Comparison of ENCODE assay signal across 10 mouse cellular contexts in the genomic region with DNA sequence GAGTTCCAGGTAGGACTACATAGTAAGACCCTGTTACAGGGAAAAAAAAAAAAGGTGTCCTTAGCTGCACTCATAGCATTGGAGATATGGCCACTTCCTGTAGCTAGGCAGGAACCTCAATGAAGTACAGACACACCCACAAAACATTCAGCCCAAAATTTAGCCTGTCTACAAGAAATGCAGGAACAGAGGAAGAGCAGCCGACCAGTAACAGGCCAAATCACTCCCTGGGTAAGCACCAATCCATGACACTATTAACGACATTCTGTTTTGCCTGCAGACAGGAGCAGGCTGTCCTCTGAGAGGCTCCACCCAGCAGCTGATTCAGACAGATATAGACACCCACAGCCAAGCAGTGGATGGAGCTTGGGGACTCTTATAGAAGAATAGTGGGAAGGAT. TPM values are rescaled to one million over a fixed set of nuclear protein-coding genes. Genes with fewer than 3 reads are reported as not detected.
DNase-seq lines count a peak whose midpoint lies in the region; ATAC-seq and TF ChIP-seq lines count a peak whose summit lies in the region.
"Had no signal": no experiment of that assay in that cellular context is flagged by ENCODE, and none has a peak within 500 bp of the region (broad histone marks: within the 10 kb centered on the region; RNA-seq: fewer than 3 reads in every experiment).

No protein-coding gene starts in this region.

- no peaks in the 10 kb centered on the region for H3K27me3 ChIP-seq in MEL (ENCODE audit: control insufficient read depth in 1 of 2, insufficient read depth in 2 of 2, low read length in 2 of 2)
- no peaks in the 10 kb centered on the region for H3K27me3 ChIP-seq in liver, embryonic 14.5 days (ENCODE audit: control insufficient read depth, insufficient read depth, low read length)
- H3K27me3 ChIP-seq in forebrain, embryonic 14.5 days (replicated peaks; ENCODE audit: control insufficient read depth, insufficient read depth, low read length) = no peaks in the 10 kb centered on the region

- peaks cover 30 to 36% of the 10 kb centered on the region in 2 experiments for H3K4me1 ChIP-seq in MEL (ENCODE audit: control insufficient read depth in 1 of 2, insufficient read depth in 2 of 2, low read length in 2 of 2)
- H3K4me1 ChIP-seq in liver, embryonic 14.5 days (replicated peaks; ENCODE audit: control insufficient read depth in 2 of 2, insufficient read depth in 2 of 2, low read length in 1 of 2) = peaks cover 43 to 53% of the 10 kb centered on the region in 2 experiments
- H3K4me1 ChIP-seq in forebrain, embryonic 14.5 days (ENCODE audit: control insufficient read depth, insufficient read depth, low read length) = no peaks in the 10 kb centered on the region

- H3K36me3 ChIP-seq in MEL (ENCODE audit: control insufficient read depth in 1 of 2, insufficient read depth in 2 of 2, low read length in 2 of 2) = peaks cover 18 to 61% of the 10 kb centered on the region in 2 experiments
- peaks cover 37% of the 10 kb centered on the region for H3K36me3 ChIP-seq in liver, embryonic 14.5 days (replicated peaks; ENCODE audit: control insufficient read depth, insufficient read depth, low read depth)
- peaks cover 8% of the 10 kb centered on the region for H3K36me3 ChIP-seq in forebrain, embryonic 14.5 days (ENCODE audit: control insufficient read depth, insufficient read depth, low read length)

- H3K79me2 ChIP-seq in MEL (ENCODE audit: control insufficient read depth, insufficient read depth, low read length, poor library complexity) = peaks cover 62% of the 10 kb centered on the region

- no peak for TF ChIP-seq RAD21 in MEL (IDR thresholded peaks at IDR 0.05; ENCODE audit: low read depth, low read length)

- ATAC-seq in common myeloid progenitor, adult 5-6 weeks (replicated peaks; ENCODE audit: low read depth, poor library complexity, severe bottlenecking) = peak; percentile 69
- ATAC-seq in liver, embryonic 14.5 days (ENCODE audit: insufficient read depth) = peak; percentile 80
- no peak for ATAC-seq in forebrain, embryonic 14.5 days
- ATAC-seq: forebrain, embryonic 16.5 days had no signal

- no peak overlapping the region for H3K9ac ChIP-seq in MEL (ENCODE audit: control insufficient read depth, low read depth, low read length, poor library complexity, severe bottlenecking)
- H3K9ac ChIP-seq in liver, embryonic 14.5 days (replicated peaks) = peak overlapping the region; percentile 32; the same call in 1 of the 2 replicates
- H3K9ac ChIP-seq in forebrain, embryonic 14.5 days (ENCODE audit: low read length) = no peak overlapping the region

- peak; percentile 37 to 62 for TF ChIP-seq EP300 in MEL (IDR thresholded peaks at IDR 0.05; ENCODE audit: low read depth in 1 of 2, low read length in 2 of 2)
- TF ChIP-seq EP300 in liver, embryonic 14.5 days (IDR thresholded peaks at IDR 0.05; ENCODE audit: low read depth) = peak; percentile 45; the same call in 1 of the 2 replicates

- peak in 1 of 2 experiments; percentile 22; a peak in 1 of 4 replicates for TF ChIP-seq POLR2A in MEL (IDR thresholded peaks at IDR 0.05; ENCODE audit: control insufficient read depth in 1 of 2, insufficient read depth in 1 of 2, low read depth in 1 of 2, low read length in 2 of 2, poor library complexity in 1 of 2)

- 11% methylated on average over 2 of the region's 2 CpGs for WGBS in liver, embryonic 14.5 days (ENCODE audit: insufficient replicate concordance)
- WGBS in forebrain, embryonic 14.5 days = 54% methylated on average over 2 of the region's 2 CpGs

- H3K4me3 ChIP-seq in MEL (ENCODE audit: control insufficient read depth in 1 of 2, insufficient read depth in 1 of 2, low read depth in 2 of 2, low read length in 2 of 2) = no peak overlapping the region
- peak overlapping the region in 1 of 2 experiments; percentile 13; a peak in 2 of 4 replicates for H3K4me3 ChIP-seq in liver, embryonic 14.5 days (ENCODE audit: insufficient read depth in 1 of 2, low read depth in 2 of 2, low read length in 2 of 2)
- H3K4me3 ChIP-seq in forebrain, embryonic 14.5 days (ENCODE audit: low read depth, low read length) = no peak overlapping the region
- H3K4me3 ChIP-seq: midbrain, embryonic 10.5 days had no signal

- H3K27ac ChIP-seq in MEL (ENCODE audit: control insufficient read depth, low read depth, low read length) = peak overlapping the region; percentile 70
- H3K27ac ChIP-seq in liver, embryonic 14.5 days = peak overlapping the region; percentile 76
- no peak overlapping the region for H3K27ac ChIP-seq in forebrain, embryonic 14.5 days (ENCODE audit: low read depth, low read length)
- H3K27ac ChIP-seq: midbrain, embryonic 10.5 days had no signal

- H3K4me2 ChIP-seq in liver, embryonic 14.5 days (ENCODE audit: low read depth) = peak overlapping the region; percentile 63
- no peak overlapping the region for H3K4me2 ChIP-seq in forebrain, embryonic 14.5 days (ENCODE audit: low read length)

- no peaks in the 10 kb centered on the region for H3K9me3 ChIP-seq in MEL (replicated peaks; ENCODE audit: insufficient read depth, low read length)
- no peaks in the 10 kb centered on the region for H3K9me3 ChIP-seq in liver, embryonic 14.5 days (ENCODE audit: control insufficient read depth, low read length)
- no peaks in the 10 kb centered on the region for H3K9me3 ChIP-seq in forebrain, embryonic 14.5 days (replicated peaks; ENCODE audit: control insufficient read depth, low read length)
- H3K9me3 ChIP-seq: midbrain, embryonic 10.5 days had no signal

- peak; percentile 25 to 26 for DNase-seq in kidney, postnatal 4 days
- DNase-seq in kidney, adult 8-10 months = no peak
- DNase-seq in MEL (ENCODE audit: low read depth, low spot score) = peak; percentile 88
- peak; percentile 59 to 64 (median 62) for DNase-seq in liver, embryonic 14.5 days (ENCODE audit: low read depth in 3 of 3, low spot score in 3 of 3)
- DNase-seq in forebrain, embryonic 14.5 days (ENCODE audit: low spot score) = no peak
- DNase-seq in gastrocnemius, adult 8-10 months (ENCODE audit: low spot score in 2 of 2) = no peak
- DNase-seq: kidney, postnatal 36 days had no signal

- no peak for TF ChIP-seq CTCF in MEL (IDR thresholded peaks at IDR 0.05 in 2 of 3, conservative IDR thresholded peaks at IDR 0.05 in 1 of 3; ENCODE audit: control insufficient read depth in 1 of 3, insufficient read depth in 1 of 3, low read depth in 2 of 3, low read length in 3 of 3, poor library complexity in 1 of 3, severe bottlenecking in 1 of 3)
- no peak for TF ChIP-seq CTCF in liver, embryonic 14.5 days (IDR thresholded peaks at IDR 0.05; ENCODE audit: low read depth)

TF ChIP-seq in MEL, 35 proteins besides CTCF, POLR2A, EP300 and RAD21 (continues in another document):
- TF ChIP-seq CHD1 (IDR thresholded peaks at IDR 0.05; ENCODE audit: low read depth, low read length) (no peak), TBP (IDR thresholded peaks at IDR 0.05; ENCODE audit: low read depth, low read length) (0 out of 2 replicates have a peak, but pooled peaks have one; percentile 42), MYC (IDR thresholded peaks at IDR 0.05; ENCODE audit: low read depth, low read length) (0 out of 2 replicates have a peak, but pooled peaks have one; percentile 34), MAFK (IDR thresholded peaks at IDR 0.05; ENCODE audit: borderline replicate concordance, low read depth, low read length) (no peak), ZNF384 (IDR thresholded peaks at IDR 0.05; ENCODE audit: low read depth, low read length) (peak; percentile 94), NRF1 (IDR thresholded peaks at IDR 0.05; ENCODE audit: insufficient read depth, low read depth, low read length, poor library complexity, severe bottlenecking) (no peak), SMC3 (IDR thresholded peaks at IDR 0.05; ENCODE audit: low read depth, low read length) (no peak; the same call in 1 of the 2 replicates), TAL1 (IDR thresholded peaks at IDR 0.05; ENCODE audit: low read length) (no peak), ETS1 (IDR thresholded peaks at IDR 0.05; ENCODE audit: low read depth, low read length) (peak; percentile 79; the same call in 1 of the 2 replicates), USF1 (IDR thresholded peaks at IDR 0.05; ENCODE audit: low read depth, low read length) (no peak), USF2 (IDR thresholded peaks at IDR 0.05; ENCODE audit: borderline replicate concordance in 1 of 2, insufficient read depth in 1 of 2, low read depth in 1 of 2, low read length in 2 of 2) (no peak), GABPA (IDR thresholded peaks at IDR 0.05; ENCODE audit: low read depth, low read length) (no peak), TCF12 (IDR thresholded peaks at IDR 0.05; ENCODE audit: low read depth, low read length) (0 out of 2 replicates have a peak, but pooled peaks have one; percentile 24), KAT2A (conservative IDR thresholded peaks at IDR 0.05; ENCODE audit: low read depth, low read length) (no peak), MAZ (IDR thresholded peaks at IDR 0.05; ENCODE audit: low read depth, low read length) (0 out of 2 replicates have a peak, but pooled peaks have one; percentile 45), SIN3A (IDR thresholded peaks at IDR 0.05; ENCODE audit: low read length) (peak; percentile 83), ZC3H11A (IDR thresholded peaks at IDR 0.05; ENCODE audit: low read depth, low read length) (no peak), UBTF (IDR thresholded peaks at IDR 0.05; ENCODE audit: borderline replicate concordance, insufficient read depth, low read depth, low read length) (no peak), HCFC1 (IDR thresholded peaks at IDR 0.05; ENCODE audit: low read depth, low read length) (no peak), ZKSCAN1 (IDR thresholded peaks at IDR 0.05; ENCODE audit: low read depth, low read length) (0 out of 2 replicates have a peak, but pooled peaks have one; percentile 22), ELF1 (IDR thresholded peaks at IDR 0.05; ENCODE audit: low read depth, low read length) (0 out of 2 replicates have a peak, but pooled peaks have one; percentile 51), NELFE (IDR thresholded peaks at IDR 0.05; ENCODE audit: low read depth, low read length) (no peak), MXI1 (IDR thresholded peaks at IDR 0.05; ENCODE audit: low read depth, low read length) (peak; percentile 59; the same call in 1 of the 2 replicates), RCOR1 (IDR thresholded peaks at IDR 0.05; ENCODE audit: low read depth, low read length) (peak; percentile 28; the same call in 1 of the 2 replicates)

RNA-seq across cellular contexts. Expression of a gene that starts 8.1 kb away (rescaled TPM):
- 67.3 and 72.0 TPM in 2 replicates for total RNA-seq in MEL (2012; rRNA removed)
- 100 to 1,000 TPM in 1 of 2 experiments, 10 to 100 TPM in 1; 55.2 to 248 TPM for polyA plus RNA-seq in MEL (2012; ENCODE audit: insufficient read depth in 1 of 2, insufficient read length in 2 of 2, low read depth in 1 of 2, low replicate concordance in 2 of 2, missing spikeins in 1 of 2)
- total RNA-seq in common myeloid progenitor, adult 5-6 weeks (2017) = 130 and 143 TPM in 2 replicates
- 17.9 and 22.3 TPM in 2 replicates for polyA plus RNA-seq in liver, embryonic 14.5 days (2012; rRNA removed)
- 22.1 and 25.2 TPM in 2 replicates for polyA plus RNA-seq in liver, embryonic 14.5 days (2014; fragmentation: Nextera tagmentation; extraction: Ambion mirVana)
- polyA plus RNA-seq in forebrain, embryonic 14.5 days (2014; fragmentation: Nextera tagmentation; extraction: Ambion mirVana) = 31.1 and 37.1 TPM in 2 replicates
- 10 to 100 TPM; 90.1 to 99.0 (median 95.5) TPM for total RNA-seq in gastrocnemius, adult 8-10 months (2022)

Comparison
In these comparisons a context has a peak if more than half of its experiments do, and no peak if none do; other contexts are left out.
1. DNase-seq: peak in kidney, postnatal 4 days (2 of 2), MEL (single experiment) and liver, embryonic 14.5 days (3 of 3); none in kidney, adult 8-10 months (0 of 2), forebrain, embryonic 14.5 days (single experiment) and gastrocnemius, adult 8-10 months (0 of 2).